Mouse (Mus musculus) urinary bladder, postnatal 10 days (tissue): Measurements from ENCODE around the gene Ppp1r21.

Experiments
- DNase-seq: peaks from one replicate; pipeline ENCODE4 v3.0.0; 2022; ENCODE audit warnings: low spot score

Ppp1r21 gene

GRCm38 (mm10) chr17:88529519-88530235 lies at the start of gene Ppp1r21:
Gene Ppp1r21 (plus strand): TSS chr17:88530118.
- peak; percentile 89 for DNase-seq

- no peak for DNase-seq
Measured at GRCm38 (mm10) chr17:88480369-88480768, 49.5 kb upstream of the Ppp1r21 start.

GRCm38 (mm10) chr17:88481062-88481461 lies 48.9 kb upstream of the Ppp1r21 start:
- DNase-seq, result no peak

GRCm38 (mm10) chr17:88481587-88481986 lies 48.3 kb upstream of the Ppp1r21 start:
- no peak for DNase-seq

GRCm38 (mm10) chr17:88484539-88484938 lies 45.4 kb upstream of the Ppp1r21 start:
- no peak for DNase-seq

- DNase-seq, result no peak
Measured at GRCm38 (mm10) chr17:88484951-88485350, 45.0 kb upstream of the Ppp1r21 start.

GRCm38 (mm10) chr17:88490546-88490945 lies 39.4 kb upstream of the Ppp1r21 start:
- DNase-seq, result no peak

GRCm38 (mm10) chr17:88491366-88492106 lies 38.4 kb upstream of the Ppp1r21 start:
- no peak for DNase-seq

- no peak for DNase-seq
Measured at GRCm38 (mm10) chr17:88492107-88492460, 37.8 kb upstream of the Ppp1r21 start.

- DNase-seq, result no peak
Measured at GRCm38 (mm10) chr17:88493551-88493950, 36.4 kb upstream of the Ppp1r21 start.

GRCm38 (mm10) chr17:88494121-88494771 lies 35.7 kb upstream of the Ppp1r21 start:
- DNase-seq, result no peak

GRCm38 (mm10) chr17:88494772-88495132 lies 35.2 kb upstream of the Ppp1r21 start:
- no peak for DNase-seq

- no peak for DNase-seq
Measured at GRCm38 (mm10) chr17:88498090-88498682, 31.7 kb upstream of the Ppp1r21 start.

GRCm38 (mm10) chr17:88504056-88504455 lies 25.9 kb upstream of the Ppp1r21 start:
- DNase-seq, result no peak

GRCm38 (mm10) chr17:88505275-88505723 lies 24.6 kb upstream of the Ppp1r21 start:
- no peak for DNase-seq

- DNase-seq, result no peak
Measured at GRCm38 (mm10) chr17:88505941-88506340, 24.0 kb upstream of the Ppp1r21 start.

GRCm38 (mm10) chr17:88507376-88507775 lies 22.5 kb upstream of the Ppp1r21 start:
- no peak for DNase-seq

- DNase-seq, result no peak
Measured at GRCm38 (mm10) chr17:88508846-88509508, 20.9 kb upstream of the Ppp1r21 start.

- no peak for DNase-seq
Measured at GRCm38 (mm10) chr17:88509999-88510398, 19.9 kb upstream of the Ppp1r21 start.

GRCm38 (mm10) chr17:88511095-88511551 lies 18.8 kb upstream of the Ppp1r21 start:
- DNase-seq, result peak; percentile 46

GRCm38 (mm10) chr17:88516477-88516876 lies 13.4 kb upstream of the Ppp1r21 start:
- no peak for DNase-seq

GRCm38 (mm10) chr17:88527781-88528180 lies 2.1 kb upstream of the Ppp1r21 start:
- DNase-seq, result no peak
